Mouse (Mus musculus) brain, embryonic 14.5 days (tissue): ENCODE measurements at regions not wholly inside any gene's neighbourhood (a gene's known extent, or its start where the extent isn't known, plus 50 kb on each side); places are given as distances from the start of the nearest gene placed in this dataset.

Experiments used
- CTCF ChIP-seq: fragments of 200-500 bp; IDR thresholded peaks from 2 replicates; pipeline ENCODE4 v1.5.1; 2012; ENCODE audit warnings: inconsistent platforms, mild to moderate bottlenecking, moderate library complexity, borderline replicate concordance; ENCODE audit not compliant: insufficient read depth, insufficient read length; ENCODE audit errors: extremely low read depth
- POLR2A ChIP-seq: fragments of 200-500 bp; IDR thresholded peaks from 2 replicates; pipeline ENCODE4 v1.6.1; 2012; ENCODE audit warnings: mild to moderate bottlenecking, inconsistent platforms, borderline replicate concordance; ENCODE audit not compliant: poor library complexity, insufficient read depth, insufficient read length, severe bottlenecking; ENCODE audit errors: extremely low read depth

DNA sequence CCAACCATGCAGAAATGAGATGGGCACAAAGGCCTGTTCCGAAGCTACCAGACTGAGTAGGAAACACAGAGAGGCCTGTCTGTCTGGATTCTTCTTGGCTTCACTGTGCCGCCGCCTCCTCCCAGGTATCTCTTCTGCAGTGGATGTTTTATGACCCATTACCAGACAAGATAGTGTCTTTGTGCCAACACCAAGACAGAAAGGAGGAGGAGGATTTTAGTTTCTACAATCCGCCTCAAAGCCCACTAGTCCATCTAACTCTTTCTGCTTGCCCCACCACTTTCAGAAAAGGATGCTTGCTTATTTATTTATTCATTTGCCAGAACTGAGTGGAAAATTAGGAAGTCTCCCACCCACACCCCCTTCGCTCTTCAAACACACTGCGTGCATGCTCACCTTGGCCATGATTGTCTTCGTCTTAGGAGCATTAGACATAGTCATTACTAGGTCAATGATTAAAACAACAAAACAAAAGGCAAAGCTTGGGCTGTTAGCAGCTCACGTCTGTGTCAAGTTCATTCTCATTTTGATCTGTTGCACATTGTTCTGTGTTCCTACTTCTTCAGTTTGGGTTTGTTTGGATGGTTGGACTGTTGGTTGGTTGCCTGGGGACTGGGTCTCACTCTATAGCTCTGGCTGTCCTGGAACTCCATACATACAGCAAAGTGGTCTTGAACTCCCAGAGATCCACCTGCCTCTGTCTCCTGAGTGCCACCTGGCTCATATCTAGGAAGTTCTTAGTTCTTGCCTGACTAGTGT, 61.7 kb upstream of the Cpm start:
- TF ChIP-seq POLR2A, result no peak
- TF ChIP-seq CTCF, result no peak
